Mouse (Mus musculus) small intestine, adult 2 months (tissue): ENCODE data around the gene Plod1. TPM values are rescaled to one million over a fixed set of nuclear protein-coding genes. Genes with fewer than 3 reads are reported as not detected.
A peak's percentile ranks its signal among the peaks of the same experiment; 100 is the strongest.

Source experiments
- H3K27ac ChIP-seq: fragments of 200-500 bp; 2 replicates; pipeline ENCODE4 v1.5.1; 2012; ENCODE audit warnings: low read depth, low read length, control low read depth, inconsistent platforms; ENCODE audit not compliant: insufficient read depth
- H3K27me3 ChIP-seq: fragments of 200-500 bp; 2 replicates; pipeline ENCODE4 v1.6.1; 2012; ENCODE audit warnings: mild to moderate bottlenecking, moderate library complexity, low read length, inconsistent platforms; ENCODE audit not compliant: control insufficient read depth, insufficient read depth
- H3K36me3 ChIP-seq: fragments of 200-500 bp; 2 replicates; pipeline ENCODE4 v1.6.1; 2012; ENCODE audit warnings: mild to moderate bottlenecking, low read length, control low read depth, inconsistent platforms; ENCODE audit not compliant: control insufficient read depth, insufficient read depth
- H3K4me1 ChIP-seq: fragments of 200-500 bp; 2 replicates; pipeline ENCODE4 v1.6.1; 2012; ENCODE audit warnings: low read length, inconsistent platforms, mixed read lengths; ENCODE audit not compliant: control insufficient read depth, insufficient read depth, insufficient read length
- H3K4me3 ChIP-seq: fragments of 200-500 bp; 2 replicates; pipeline ENCODE4 v1.5.1; 2012; ENCODE audit warnings: low read depth, mild to moderate bottlenecking, control low read depth, inconsistent platforms, low read length, moderate library complexity
- CTCF ChIP-seq: fragments of 200-500 bp; IDR thresholded peaks from 2 replicates; pipeline ENCODE4 v1.5.1; 2012; ENCODE audit warnings: low read depth, mild to moderate bottlenecking, control low read depth, inconsistent platforms, low read length, moderate library complexity, mixed read lengths; ENCODE audit not compliant: insufficient replicate concordance, insufficient read length; ENCODE audit errors: extremely low read depth
- POLR2A ChIP-seq: fragments of 200-500 bp; IDR thresholded peaks from 2 replicates; pipeline ENCODE4 v1.6.1; 2012; ENCODE audit warnings: low read depth, mild to moderate bottlenecking, control low read depth, inconsistent platforms, low read length, moderate library complexity
- WGBS: fragments of 180-500 bp; shearing (Covaris S2); methylation state at CpG from one replicate; pipeline ENCODE4 v1.1.7; 2018; 5-methylcytosine and 5-hydroxymethylcytosine counted together
- polyA plus RNA-seq: library from polyadenylated mRNA; depleted of rRNA; stranded (reverse); fragments of >200 nt; gene quantifications from 2 replicates; pipeline ENCODE4 v1.2.3, GENCODE M21; 2012

Plod1 gene
- polyA plus RNA-seq, 1 experiment, result 18.8 TPM

GRCm38 (mm10) chr4:147937021-147937420 lies 454 bp upstream of the Plod1 start:
- no peak for TF ChIP-seq CTCF
- TF ChIP-seq POLR2A, result no peak
- Histone ChIP-seq H3K36me3 (no peaks in the 10 kb centered on the region), H3K27me3 (no peaks in the 10 kb centered on the region), H3K4me1 (peaks cover 6% of the 10 kb centered on the region), H3K27ac (no peak overlapping the region; the same call in 1 of the 2 replicates), H3K4me3 (peak overlapping the region; percentile 80)
- WGBS, result 35% methylated on average over 3 of the region's 3 CpGs

DNA sequence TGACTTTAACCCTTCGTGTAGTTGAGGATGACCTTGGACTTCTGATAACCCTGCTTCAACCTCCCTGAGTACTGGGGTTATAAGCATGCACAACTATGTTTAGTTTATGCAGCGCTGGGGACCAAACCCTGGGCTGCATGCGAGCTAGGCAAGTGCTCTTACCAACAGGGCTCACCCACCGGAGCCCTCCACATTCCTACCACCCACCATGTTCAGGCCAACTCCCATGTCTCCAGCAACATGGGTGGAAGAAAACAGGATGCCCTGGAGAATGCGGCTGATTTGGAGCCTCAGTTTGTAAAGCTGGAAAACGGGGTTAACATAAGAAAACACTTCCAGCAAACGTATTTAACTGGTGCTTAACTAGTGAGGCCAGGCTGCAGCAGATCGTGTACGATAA lies 663 bp downstream of the Plod1 start:
- 18% methylated on average over 9 of the region's 9 CpGs for WGBS
- H3K4me3 ChIP-seq, result peak overlapping the region; percentile 80
- 0 out of 2 replicates have a peak overlapping the region, but pooled peaks have one; percentile 10 for H3K27ac ChIP-seq
- H3K36me3 ChIP-seq, result no peaks in the 10 kb centered on the region
- peaks cover 2% of the 10 kb centered on the region; the same call in 1 of the 2 replicates for H3K4me1 ChIP-seq
- H3K27me3 ChIP-seq, result no peaks in the 10 kb centered on the region
- TF ChIP-seq POLR2A (no peak), CTCF (no peak)

GRCm38 (mm10) chr4:147934611-147935010 lies 2.0 kb downstream of the Plod1 start:
- WGBS, result 50% methylated on average over 4 of the region's 4 CpGs
- H3K27me3 ChIP-seq, result no peaks in the 10 kb centered on the region
- TF ChIP-seq POLR2A (no peak), CTCF (no peak)
- H3K4me3 ChIP-seq, result no peak overlapping the region
- no peaks in the 10 kb centered on the region for H3K36me3 ChIP-seq
- H3K4me1 ChIP-seq, result peaks cover 2% of the 10 kb centered on the region; the same call in 1 of the 2 replicates
- no peak overlapping the region for H3K27ac ChIP-seq

- Histone ChIP-seq H3K36me3 (no peaks in the 10 kb centered on the region), H3K27ac (no peak overlapping the region), H3K4me1 (peaks cover 2% of the 10 kb centered on the region; the same call in 1 of the 2 replicates), H3K27me3 (no peaks in the 10 kb centered on the region), H3K4me3 (no peak overlapping the region)
- TF ChIP-seq POLR2A, result no peak
- WGBS, result 62% methylated on average over 3 of the region's 3 CpGs
Observed at GRCm38 (mm10) chr4:147934134-147934533, 2.4 kb downstream of the Plod1 start.

DNA sequence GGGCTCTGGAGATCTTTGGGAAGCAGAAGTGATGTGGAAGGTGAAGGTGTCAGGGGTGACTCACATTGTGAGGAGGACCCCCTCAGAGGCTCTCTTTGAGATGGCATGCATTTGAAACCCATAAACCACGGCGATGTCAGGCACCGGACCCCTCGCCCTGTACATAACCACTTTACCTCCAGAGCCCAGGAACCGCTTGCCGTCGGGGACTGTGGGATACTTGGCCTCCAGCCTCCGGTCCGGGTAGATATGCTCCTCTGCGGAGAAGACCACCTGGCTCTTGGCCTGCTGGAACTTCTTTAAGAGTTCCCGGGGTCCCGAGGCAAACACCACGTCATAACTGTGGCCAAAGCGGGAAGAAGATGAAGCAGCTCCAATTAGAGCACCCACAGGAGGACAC lies 5.6 kb downstream of the Plod1 start:
- Histone ChIP-seq H3K4me1 (peaks cover 6% of the 10 kb centered on the region; the same call in 1 of the 2 replicates), H3K4me3 (no peak overlapping the region), H3K36me3 (no peaks in the 10 kb centered on the region), H3K27me3 (no peaks in the 10 kb centered on the region), H3K27ac (no peak overlapping the region)
- 92% methylated on average over 14 of the region's 14 CpGs for WGBS
- TF ChIP-seq POLR2A, result no peak
- TF ChIP-seq CTCF, result no peak

DNA sequence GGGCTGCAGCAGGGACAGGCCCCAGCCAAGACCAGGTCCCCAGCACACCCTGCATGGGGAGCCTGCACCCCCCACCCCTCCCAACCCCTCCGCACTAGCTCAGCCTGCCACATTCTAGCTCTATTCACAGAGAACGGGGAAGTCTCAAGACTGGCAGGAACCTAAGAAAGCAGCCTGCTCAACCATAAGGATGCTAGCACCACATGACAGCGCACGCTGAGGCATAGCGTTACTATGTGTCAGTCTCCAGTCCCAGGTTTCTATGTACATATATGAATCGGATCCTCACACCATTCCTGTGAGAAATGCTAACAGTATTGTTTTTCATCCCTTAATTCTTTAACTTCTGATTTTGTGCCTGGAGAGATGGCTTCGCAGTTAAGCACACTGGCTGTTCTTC lies 8.0 kb downstream of the Plod1 start:
- Histone ChIP-seq H3K36me3 (no peaks in the 10 kb centered on the region), H3K27me3 (no peaks in the 10 kb centered on the region), H3K27ac (no peak overlapping the region), H3K4me1 (peaks cover 4% of the 10 kb centered on the region; the same call in 1 of the 2 replicates), H3K4me3 (no peak overlapping the region)
- TF ChIP-seq CTCF, result no peak
- TF ChIP-seq POLR2A, result no peak
- 81% methylated on average over 7 of the region's 7 CpGs for WGBS

- Histone ChIP-seq H3K27me3 (no peaks in the 10 kb centered on the region), H3K4me3 (no peak overlapping the region), H3K36me3 (no peaks in the 10 kb centered on the region), H3K27ac (no peak overlapping the region), H3K4me1 (peaks cover 4% of the 10 kb centered on the region; the same call in 1 of the 2 replicates)
- no peak for TF ChIP-seq POLR2A
- no peak for TF ChIP-seq CTCF
- 36% methylated on average over 9 of the region's 9 CpGs for WGBS
Observed at GRCm38 (mm10) chr4:147928136-147928535, 8.4 kb downstream of the Plod1 start.

DNA sequence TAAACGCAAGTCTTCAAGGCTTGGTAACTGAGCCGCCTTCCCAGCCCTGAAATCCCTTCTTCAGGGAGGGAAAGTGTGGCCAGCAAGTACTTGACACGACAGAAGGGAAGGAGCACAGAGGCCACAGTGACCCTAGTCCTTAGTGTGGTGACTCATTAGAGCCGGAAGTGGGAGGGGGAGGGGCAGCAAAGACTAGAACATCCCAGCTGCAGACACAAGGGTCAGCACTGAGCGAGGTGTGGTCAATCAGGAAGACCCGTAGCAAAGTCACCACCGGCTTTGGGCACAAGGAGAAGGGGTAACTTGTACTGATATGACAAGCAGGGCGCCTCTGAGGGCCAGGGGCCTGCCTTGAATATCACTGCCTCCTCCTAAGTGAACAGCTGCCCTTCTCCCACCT lies 8.9 kb downstream of the Plod1 start:
- Histone ChIP-seq H3K27me3 (no peaks in the 10 kb centered on the region), H3K36me3 (no peaks in the 10 kb centered on the region), H3K27ac (no peak overlapping the region), H3K4me3 (no peak overlapping the region), H3K4me1 (peaks cover 4% of the 10 kb centered on the region; the same call in 1 of the 2 replicates)
- TF ChIP-seq POLR2A (no peak), CTCF (no peak)
- 42% methylated on average over 8 of the region's 8 CpGs for WGBS
